In genomic region chr9:58489133-58489864, GRCm38 (mm10) we compare ENCODE assay signal across 7 mouse cellular contexts. TPM values are rescaled to one million over a fixed set of nuclear protein-coding genes. Genes with fewer than 3 reads are reported as not detected.
DNase-seq lines count a peak whose midpoint lies in the region; ATAC-seq and TF ChIP-seq lines count a peak whose summit lies in the region.

No protein-coding gene starts in this region.

- peaks cover 45% of the 10 kb centered on the region for H3K27me3 ChIP-seq in heart, postnatal 0 days (ENCODE audit: control insufficient read depth, insufficient read depth, low read length)
- peaks cover 57% of the 10 kb centered on the region for H3K27me3 ChIP-seq in midbrain, embryonic 12.5 days

- no peak for TF ChIP-seq CTCF in left cerebral cortex, adult 2 months (IDR thresholded peaks at IDR 0.05)
- TF ChIP-seq CTCF in heart, postnatal 0 days (IDR thresholded peaks at IDR 0.05; ENCODE audit: low read depth), result no peak

- H3K4me1 ChIP-seq in heart, postnatal 0 days (ENCODE audit: control insufficient read depth, insufficient read depth), result peaks cover 3% of the 10 kb centered on the region; the same call in 1 of the 2 replicates
- peaks cover 17% of the 10 kb centered on the region for H3K4me1 ChIP-seq in midbrain, embryonic 12.5 days

- no peaks in the 10 kb centered on the region for H3K9me3 ChIP-seq in heart, postnatal 0 days (replicated peaks; ENCODE audit: control insufficient read depth, low read length)
- no peaks in the 10 kb centered on the region for H3K9me3 ChIP-seq in midbrain, embryonic 12.5 days

- ATAC-seq in heart, postnatal 0 days (ENCODE audit: insufficient read depth, low read depth), result no peak
- peak; percentile 36 for ATAC-seq in midbrain, embryonic 12.5 days (ENCODE audit: low FRiP score, low read depth)
- ATAC-seq in granulocyte monocyte progenitor cell, adult 5-6 weeks (replicated peaks; ENCODE audit: poor library complexity, severe bottlenecking), result no peak

- peak overlapping the region; percentile 52 for H3K9ac ChIP-seq in heart, postnatal 0 days (replicated peaks; ENCODE audit: low read depth, low read length)
- H3K9ac ChIP-seq in midbrain, embryonic 12.5 days (replicated peaks), result peak overlapping the region; percentile 82

- intact Hi-C loops in left cerebral cortex, adult 2 months (cut with DNase I), result loop anchor here (2.0 to 5.0 kb wide), 2 partner anchors 46 to 117 kb away; partner anchors contain the start of gene Tbc1d21
- intact Hi-C loops in left cerebral cortex, postnatal 14 days (cut with DNase I), result loop anchor here (2.0 to 5.0 kb wide), 2 partner anchors 47 to 158 kb away; no protein-coding TSS in a partner anchor

- no peak for TF ChIP-seq EP300 in heart, postnatal 0 days (IDR thresholded peaks at IDR 0.05; ENCODE audit: low read depth)

- peak overlapping the region; percentile 84 for H3K4me2 ChIP-seq in heart, postnatal 0 days (ENCODE audit: low read depth, low read length)
- H3K4me2 ChIP-seq in midbrain, embryonic 12.5 days (replicated peaks), result peak overlapping the region; percentile 98

- DNase-seq in left cerebral cortex, adult 2 months (ENCODE audit: extremely low spot score in 1 of 2, low spot score in 2 of 2), result peak in 1 of 2 experiments; percentile 47
- DNase-seq in left cerebral cortex, adult 18-20 months (ENCODE audit: low spot score in 2 of 2), result no peak
- DNase-seq in cerebellum, postnatal 25 days, result peak; percentile 59 to 61
- peak; percentile 16 for DNase-seq in heart, postnatal 0 days (ENCODE audit: low spot score)
- no peak for DNase-seq in left cerebral cortex, postnatal 14 days (ENCODE audit: low spot score in 2 of 2)

- 10% methylated on average over 13 of the region's 13 CpGs for WGBS in heart, postnatal 0 days
- 4% methylated on average over 13 of the region's 13 CpGs for WGBS in midbrain, embryonic 12.5 days

- peak overlapping the region; percentile 93 for H3K27ac ChIP-seq in left cerebral cortex, adult 2 months
- H3K27ac ChIP-seq in heart, postnatal 0 days (ENCODE audit: low read depth), result no peak overlapping the region
- no peak overlapping the region for H3K27ac ChIP-seq in midbrain, embryonic 12.5 days (replicated peaks)

- peak overlapping the region; percentile 88 for H3K4me3 ChIP-seq in left cerebral cortex, adult 2 months
- peak overlapping the region; percentile 54 for H3K4me3 ChIP-seq in heart, postnatal 0 days (ENCODE audit: low read depth, low read length)
- peak overlapping the region; percentile 71 for H3K4me3 ChIP-seq in midbrain, embryonic 12.5 days

- H3K36me3 ChIP-seq in heart, postnatal 0 days (replicated peaks; ENCODE audit: control insufficient read depth, insufficient read depth, low read length), result no peaks in the 10 kb centered on the region
- no peaks in the 10 kb centered on the region for H3K36me3 ChIP-seq in midbrain, embryonic 12.5 days

RNA-seq across cellular contexts. Expression of gene Insyn1, which starts 0.9 kb away (rescaled TPM):
- total RNA-seq in left cerebral cortex, adult 2 months (2021), result 100 to 1,000 TPM; 214 to 230 TPM
- 100 to 1,000 TPM; 225 to 235 TPM for total RNA-seq in left cerebral cortex, adult 18-20 months (2021)
- 9.6 and 13.6 TPM in 2 replicates for total RNA-seq in heart, postnatal 0 days (2014; rRNA removed; ENCODE audit: low replicate concordance)
- 0.77 and 0.80 TPM in 2 replicates for polyA plus RNA-seq in heart, postnatal 0 days (2015; fragmentation: Nextera tagmentation; extraction: Ambion mirVana)
- 3.4 and 3.5 TPM in 2 replicates for polyA plus RNA-seq in midbrain, embryonic 12.5 days (2016; fragmentation: Nextera tagmentation; extraction: Ambion mirVana)
- total RNA-seq in left cerebral cortex, postnatal 14 days (2021), result 100 to 1,000 TPM; 155 to 173 TPM
- not detected in 2 replicates for total RNA-seq in granulocyte monocyte progenitor cell, adult 5-6 weeks (2014; fragmentation: Nextera tagmentation)
- total RNA-seq in granulocyte monocyte progenitor cell, adult 5-6 weeks (2017), result not detected in 2 replicates

Comparison
In these comparisons a context has a peak if more than half of its experiments do, and no peak if none do; other contexts are left out.
1. DNase-seq: peak in cerebellum, postnatal 25 days (2 of 2) and heart, postnatal 0 days (single experiment); none in left cerebral cortex, adult 18-20 months (0 of 2) and left cerebral cortex, postnatal 14 days (0 of 2).
2. RNA of gene Insyn1, which starts 0.9 kb away (total RNA-seq): 225 to 235 TPM in left cerebral cortex, adult 18-20 months, 214 to 230 TPM in left cerebral cortex, adult 2 months and 155 to 173 TPM in left cerebral cortex, postnatal 14 days; 9.6 to 13.6 TPM in heart, postnatal 0 days and not detected in granulocyte monocyte progenitor cell, adult 5-6 weeks; every median in the first group is over 10 times any median in the second.
3. Peak in every context shown above with its lines, with median percentiles within 50 percentile points of each other: H3K4me3 ChIP-seq.